Mouse (Mus musculus): ENCODE measurements around the gene Cryzl1.

DNA sequence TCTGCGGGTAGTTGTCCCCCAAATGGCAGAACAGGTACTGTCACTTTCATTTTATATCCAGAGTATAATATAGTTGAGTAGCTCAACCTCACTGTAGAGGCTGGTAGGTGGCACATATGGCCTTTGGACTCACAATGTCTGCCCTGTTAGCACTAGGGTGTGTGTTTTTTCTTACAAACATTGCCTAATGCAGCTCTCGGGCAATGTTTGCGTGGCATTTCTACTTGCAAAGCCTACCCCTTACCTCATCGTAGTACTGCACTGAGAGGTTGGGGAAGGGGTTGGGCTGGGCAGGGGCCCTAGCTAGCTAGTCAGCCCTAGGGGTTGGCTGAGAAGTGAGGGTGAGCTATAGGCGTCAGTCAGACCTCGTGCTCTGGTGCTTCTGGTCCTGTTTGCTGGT is 18.8 kb upstream of the Cryzl1 start:
- TF ChIP-seq CTCF (IDR thresholded peaks at IDR 0.05; ENCODE audit: low read depth, low read length) = no peak
- TF ChIP-seq POLR2A (IDR thresholded peaks at IDR 0.05; ENCODE audit: borderline replicate concordance, low read depth, low read length) = no peak
